Mouse (Mus musculus) myocyte (in vitro differentiated cells): Measurements from ENCODE around the gene Galnt15. TPM values are rescaled to one million over a fixed set of nuclear protein-coding genes. Genes with fewer than 3 reads are reported as not detected.

Source experiments
- H3K27me3 ChIP-seq: one replicate; pipeline ENCODE4 v1.6.1; 2011; ENCODE audit not compliant: control insufficient read depth, insufficient read depth, insufficient read length
- H3K36me3 ChIP-seq: one replicate; pipeline ENCODE4 v1.6.1; 2011; ENCODE audit not compliant: control insufficient read depth, insufficient read depth
- H3K4me2 ChIP-seq: one replicate; pipeline ENCODE4 v1.6.1; 2011; ENCODE audit warnings: low read depth, control low read depth
- H3K4me3 ChIP-seq: one replicate; pipeline ENCODE4 v1.5.1; 2011; ENCODE audit warnings: mild to moderate bottlenecking, control low read depth, moderate library complexity
- H3K79me2 ChIP-seq: one replicate; pipeline ENCODE4 v1.6.1; 2011; ENCODE audit not compliant: control insufficient read depth, insufficient read depth
- H3ac ChIP-seq: one replicate; pipeline ENCODE4 v1.6.1; 2011; ENCODE audit not compliant: control insufficient read depth, insufficient read length
- CEBPB ChIP-seq: IDR thresholded peaks from 2 replicates; pipeline ENCODE4 v1.6.1; 2011; ENCODE audit warnings: mild to moderate bottlenecking, moderate library complexity; ENCODE audit not compliant: poor library complexity, insufficient read depth, severe bottlenecking
- E2F4 ChIP-seq: IDR thresholded peaks from one replicate; pipeline ENCODE4 v1.6.1; 2011; ENCODE audit warnings: mild to moderate bottlenecking, control low read depth, moderate library complexity; ENCODE audit not compliant: insufficient read depth
- MAX ChIP-seq: IDR thresholded peaks from one replicate; pipeline ENCODE4 v1.6.1; 2011; ENCODE audit warnings: low read depth, mild to moderate bottlenecking, control low read depth
- MYOD1 ChIP-seq, 3 experiments: IDR thresholded peaks; one replicate each; pipeline ENCODE4 v1.6.1; 2011; ENCODE audit warnings: control low read depth in 2 of 3, low read depth in 2 of 3, mild to moderate bottlenecking in 2 of 3, moderate library complexity in 1 of 3; ENCODE audit not compliant: insufficient read length in 2 of 3, control insufficient read depth in 1 of 3
- MYOG ChIP-seq, 3 experiments: IDR thresholded peaks; one replicate each; pipeline ENCODE4 v1.6.1; 2011; ENCODE audit warnings: control low read depth in 2 of 3, low read depth in 2 of 3, mild to moderate bottlenecking in 2 of 3; ENCODE audit not compliant: insufficient read length in 2 of 3, control insufficient read depth in 1 of 3, insufficient read depth in 1 of 3
- POLR2A ChIP-seq: IDR thresholded peaks from one replicate; pipeline ENCODE4 v1.6.1; 2011; ENCODE audit warnings: low read depth, mild to moderate bottlenecking, control low read depth, moderate library complexity; ENCODE audit not compliant: insufficient read length
- POLR2AphosphoS2 ChIP-seq: IDR thresholded peaks from one replicate; pipeline ENCODE4 v1.6.1; 2011; ENCODE audit warnings: low read depth, control low read depth; ENCODE audit not compliant: insufficient read length
- REST ChIP-seq: IDR thresholded peaks from one replicate; pipeline ENCODE4 v1.6.1; 2011; ENCODE audit warnings: mild to moderate bottlenecking, control low read depth, moderate library complexity; ENCODE audit not compliant: insufficient read depth, insufficient read length
- SRF ChIP-seq: IDR thresholded peaks from one replicate; pipeline ENCODE4 v1.6.1; 2011; ENCODE audit warnings: low read depth; ENCODE audit not compliant: control insufficient read depth, insufficient read length
- TCF12 ChIP-seq: IDR thresholded peaks from one replicate; pipeline ENCODE4 v1.6.1; 2011; ENCODE audit warnings: mild to moderate bottlenecking, control low read depth; ENCODE audit not compliant: poor library complexity, insufficient read depth, severe bottlenecking
- TCF3 ChIP-seq: IDR thresholded peaks from one replicate; pipeline ENCODE4 v1.6.1; 2011; ENCODE audit warnings: low read depth, control low read depth; ENCODE audit not compliant: insufficient read length
- USF1 ChIP-seq: IDR thresholded peaks from one replicate; pipeline ENCODE4 v1.6.1; 2011; ENCODE audit warnings: low read depth, mild to moderate bottlenecking, control low read depth, moderate library complexity
- polyA plus RNA-seq: library from polyadenylated mRNA; unstranded; fragments of >200 nt; fragmentation: generic; extraction: Trizol; gene quantifications from one replicate; pipeline ENCODE4 v1.2.1, GENCODE M21; 2012; ENCODE audit warnings: missing spikeins

The Galnt15 gene
- polyA plus RNA-seq, 1 experiment: not detected

DNA sequence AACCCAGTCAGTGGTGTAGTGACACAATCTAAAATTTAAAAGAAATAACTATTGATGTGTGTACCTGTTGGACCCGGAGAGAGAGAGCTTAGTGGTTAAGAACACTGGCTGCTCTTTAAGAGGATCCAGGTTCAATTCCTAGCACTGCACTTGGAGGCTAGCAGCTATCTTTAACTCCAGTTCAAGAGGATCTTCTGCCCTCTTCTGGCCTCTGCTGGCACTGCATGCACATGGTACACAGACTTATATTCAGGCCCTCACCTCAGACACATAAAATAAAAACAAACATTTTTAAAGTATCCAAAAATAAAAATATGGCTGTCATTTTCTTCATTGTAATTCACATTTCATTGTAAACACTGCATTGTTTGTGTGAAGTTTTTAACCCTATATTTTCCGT is 27.9 kb downstream of the Galnt15 start:
- Histone ChIP-seq H3ac (no peak overlapping the region), H3K27me3 (no peaks in the 10 kb centered on the region), H3K79me2 (no peaks in the 10 kb centered on the region), H3K4me3 (no peak overlapping the region), H3K36me3 (no peaks in the 10 kb centered on the region), H3K4me2 (no peak overlapping the region)
- no peak for TF ChIP-seq MAX
- TF ChIP-seq CEBPB: no peak
- TF ChIP-seq TCF3: no peak
- no peak for TF ChIP-seq MYOD1 (IDR thresholded peaks at IDR 0.05; ENCODE audit: control insufficient read depth in 1 of 3, insufficient read length in 2 of 3, low read depth in 2 of 3)
- no peak for TF ChIP-seq REST
- no peak for TF ChIP-seq USF1
- no peak for TF ChIP-seq POLR2A
- no peak for TF ChIP-seq MYOG (IDR thresholded peaks at IDR 0.05; ENCODE audit: control insufficient read depth in 1 of 3, insufficient read depth in 1 of 3, insufficient read length in 2 of 3, low read depth in 2 of 3)
- TF ChIP-seq E2F4: no peak
- TF ChIP-seq TCF12: no peak
- TF ChIP-seq SRF: no peak
- TF ChIP-seq POLR2AphosphoS2: no peak

DNA sequence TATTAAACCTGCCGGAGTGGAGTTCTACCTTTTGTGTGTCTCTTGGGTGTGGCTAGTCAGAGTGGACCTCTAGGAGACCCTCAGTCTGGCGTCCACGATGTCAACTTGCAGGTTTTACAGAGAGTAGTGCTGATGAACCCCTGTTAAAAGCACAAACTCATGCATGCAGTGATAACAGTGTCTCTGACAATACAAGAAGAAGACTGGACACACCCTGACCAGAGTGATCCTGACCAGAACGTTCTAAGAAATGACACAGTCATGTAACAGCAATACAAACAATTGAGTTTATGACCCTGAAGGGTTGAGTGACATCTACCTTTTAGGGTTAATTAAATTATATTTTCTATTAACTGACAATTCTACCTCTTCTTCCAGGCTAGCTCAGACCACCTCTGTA is 28.9 kb downstream of the Galnt15 start:
- TF ChIP-seq SRF: no peak
- TF ChIP-seq E2F4: no peak
- TF ChIP-seq TCF3: no peak
- TF ChIP-seq MAX: no peak
- TF ChIP-seq TCF12: no peak
- TF ChIP-seq USF1: no peak
- no peak for TF ChIP-seq POLR2A
- no peak for TF ChIP-seq MYOD1 (IDR thresholded peaks at IDR 0.05; ENCODE audit: control insufficient read depth in 1 of 3, insufficient read length in 2 of 3, low read depth in 2 of 3)
- no peak for TF ChIP-seq MYOG (IDR thresholded peaks at IDR 0.05; ENCODE audit: control insufficient read depth in 1 of 3, insufficient read depth in 1 of 3, insufficient read length in 2 of 3, low read depth in 2 of 3)
- TF ChIP-seq POLR2AphosphoS2: no peak
- TF ChIP-seq REST: no peak
- TF ChIP-seq CEBPB: no peak
- Histone ChIP-seq H3K4me2 (no peak overlapping the region), H3K79me2 (no peaks in the 10 kb centered on the region), H3K4me3 (no peak overlapping the region), H3K36me3 (no peaks in the 10 kb centered on the region), H3ac (no peak overlapping the region), H3K27me3 (no peaks in the 10 kb centered on the region)

GRCm38 (mm10) chr14:32061398-32061797 is 32.6 kb downstream of the Galnt15 start:
- no peak overlapping the region for H3K4me2 ChIP-seq
- no peaks in the 10 kb centered on the region for H3K36me3 ChIP-seq
- H3K4me3 ChIP-seq: no peak overlapping the region
- no peaks in the 10 kb centered on the region for H3K27me3 ChIP-seq
- no peak overlapping the region for H3ac ChIP-seq
- TF ChIP-seq POLR2A (no peak), MAX (no peak), CEBPB (no peak), TCF12 (no peak), E2F4 (no peak), MYOG (IDR thresholded peaks at IDR 0.05; ENCODE audit: control insufficient read depth in 1 of 3, insufficient read depth in 1 of 3, insufficient read length in 2 of 3, low read depth in 2 of 3) (no peak), USF1 (no peak), TCF3 (no peak), MYOD1 (IDR thresholded peaks at IDR 0.05; ENCODE audit: control insufficient read depth in 1 of 3, insufficient read length in 2 of 3, low read depth in 2 of 3) (no peak), POLR2AphosphoS2 (no peak), REST (no peak), SRF (no peak)
- no peaks in the 10 kb centered on the region for H3K79me2 ChIP-seq

DNA sequence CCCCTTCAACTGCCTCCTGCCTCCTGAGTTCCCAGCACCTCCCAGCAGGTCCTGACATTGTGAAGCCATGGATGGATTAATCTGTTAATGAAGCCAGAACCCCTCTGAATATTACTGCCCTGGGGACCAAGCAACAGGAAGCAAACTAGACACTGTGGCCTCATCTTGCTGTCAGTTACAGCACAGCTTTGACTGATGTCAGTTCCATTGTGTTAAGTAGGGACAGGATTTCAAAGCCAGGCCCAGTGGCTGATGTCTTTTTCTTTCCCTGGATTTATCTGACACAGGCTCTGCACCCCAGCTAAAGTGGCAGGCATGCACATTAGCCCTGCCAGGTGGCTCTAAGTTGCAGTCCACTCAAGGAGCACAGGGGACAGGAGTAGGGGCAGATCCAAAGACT is 44.0 kb downstream of the Galnt15 start:
- peak overlapping the region; percentile 43 for H3K4me2 ChIP-seq
- H3K36me3 ChIP-seq: no peaks in the 10 kb centered on the region
- no peaks in the 10 kb centered on the region for H3K27me3 ChIP-seq
- no peak overlapping the region for H3K4me3 ChIP-seq
- TF ChIP-seq TCF3 (no peak), MYOG (IDR thresholded peaks at IDR 0.05; ENCODE audit: control insufficient read depth in 1 of 3, insufficient read depth in 1 of 3, insufficient read length in 2 of 3, low read depth in 2 of 3) (no peak), TCF12 (no peak), REST (no peak), POLR2AphosphoS2 (no peak), CEBPB (no peak), SRF (no peak), USF1 (no peak), MYOD1 (IDR thresholded peaks at IDR 0.05; ENCODE audit: control insufficient read depth in 1 of 3, insufficient read length in 2 of 3, low read depth in 2 of 3) (no peak), MAX (no peak), E2F4 (no peak), POLR2A (no peak)
- H3K79me2 ChIP-seq: no peaks in the 10 kb centered on the region
- H3ac ChIP-seq: no peak overlapping the region

DNA sequence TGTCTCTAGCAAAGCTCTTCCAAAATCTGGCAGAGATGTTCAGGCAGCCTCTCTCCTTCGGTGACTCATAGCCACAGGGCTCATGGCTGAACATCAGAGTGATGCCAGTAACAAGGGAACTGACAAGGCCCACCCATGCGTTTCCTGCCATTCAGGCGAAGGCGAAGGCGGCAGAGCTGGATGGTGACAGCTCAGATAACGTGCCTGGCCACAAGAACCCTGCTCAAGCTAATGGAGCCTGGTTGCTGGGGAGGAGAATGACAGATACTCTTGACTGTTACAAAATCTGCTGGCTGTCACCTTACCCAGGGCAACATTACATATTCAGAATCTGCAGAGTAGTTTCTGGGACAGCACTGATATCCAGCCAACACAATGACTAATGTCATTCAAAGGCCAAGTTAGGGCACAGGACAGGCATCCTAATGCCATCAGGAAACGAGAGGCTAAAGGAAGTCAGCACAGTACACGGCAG is 44.5 kb downstream of the Galnt15 start:
- Histone ChIP-seq H3K79me2 (no peaks in the 10 kb centered on the region), H3K4me3 (no peak overlapping the region), H3ac (no peak overlapping the region), H3K36me3 (no peaks in the 10 kb centered on the region), H3K27me3 (no peaks in the 10 kb centered on the region), H3K4me2 (peak overlapping the region; percentile 43)
- no peak for TF ChIP-seq MYOD1 (IDR thresholded peaks at IDR 0.05; ENCODE audit: control insufficient read depth in 1 of 3, insufficient read length in 2 of 3, low read depth in 2 of 3)
- TF ChIP-seq USF1: no peak
- no peak for TF ChIP-seq MAX
